Mouse (Mus musculus) stomach, embryonic 16.5 days (tissue): Measurements from ENCODE around the gene Eef1e1. TPM values are rescaled to one million over a fixed set of nuclear protein-coding genes. Genes with fewer than 3 reads are reported as not detected.
"Not testable (repeated sequence)": the region's sequence is repeated elsewhere in the genome, so short reads cannot be mapped to it uniquely, and the experiment has no call there.

Experiments
- ATAC-seq: fragments of 200-750 bp; cut with Nextera tagmentation; 2 replicates; pipeline ENCODE4 v1.8.0; 2017; ENCODE audit warnings: moderate number of reproducible peaks, moderate TSS enrichment; ENCODE audit not compliant: insufficient read depth, low FRiP score
- H3K27ac ChIP-seq: fragments of 300-500 bp; sonication (generic); 2 replicates; pipeline ENCODE4 v1.5.1; 2014; ENCODE audit warnings: low read length
- H3K27me3 ChIP-seq: fragments of 300-500 bp; sonication (generic); 2 replicates; pipeline ENCODE4 v1.6.1; 2014; ENCODE audit warnings: low read length, control low read depth, mixed read lengths; ENCODE audit not compliant: control insufficient read depth, insufficient read depth
- H3K36me3 ChIP-seq: fragments of 300-500 bp; sonication (generic); 2 replicates; pipeline ENCODE4 v1.6.1; 2014; ENCODE audit warnings: low read length; ENCODE audit not compliant: control insufficient read depth, insufficient read depth
- H3K4me1 ChIP-seq: fragments of 300-500 bp; sonication (generic); 2 replicates; pipeline ENCODE4 v1.6.1; 2014; ENCODE audit warnings: low read length, control low read depth, mixed read lengths; ENCODE audit not compliant: control insufficient read depth, insufficient read depth
- H3K4me2 ChIP-seq: fragments of 300-500 bp; sonication (generic); 2 replicates; pipeline ENCODE4 v1.6.1; 2014; ENCODE audit warnings: low read depth, low read length, mixed read lengths
- H3K4me3 ChIP-seq: fragments of 300-500 bp; sonication (generic); replicated peaks from 2 replicates; pipeline ENCODE4 v1.5.1; 2014; ENCODE audit warnings: mild to moderate bottlenecking, low read length
- H3K9ac ChIP-seq: fragments of 300-500 bp; sonication (generic); 2 replicates; pipeline ENCODE4 v1.6.1; 2014; ENCODE audit warnings: low read length
- H3K9me3 ChIP-seq: fragments of 300-500 bp; sonication (generic); replicated peaks from 2 replicates; pipeline ENCODE4 v1.6.1; 2016; ENCODE audit warnings: low read length, control low read depth; ENCODE audit not compliant: control insufficient read depth
- WGBS: fragments of 180-500 bp; shearing (Covaris S2); extraction: QIAGEN DNeasy Blood & Tissue Kit; methylation state at CpG from one replicate; pipeline ENCODE4 v1.1.7; 2014; 5-methylcytosine and 5-hydroxymethylcytosine counted together
- polyA plus RNA-seq: library from polyadenylated mRNA; unstranded; fragments of >200 nt; fragmentation: Nextera tagmentation; extraction: Ambion mirVana; gene quantifications from 2 replicates; pipeline ENCODE4 v1.2.1, GENCODE M21; 2015

Gene Eef1e1
- polyA plus RNA-seq, 1 experiment from 2014 or later: 37.6 TPM

- Histone ChIP-seq H3K9ac (peak overlapping the region; percentile 1; the same call in 1 of the 2 replicates), H3K4me3 (no peak overlapping the region; the same call in 1 of the 2 replicates), H3K4me2 (peak overlapping the region; percentile 84; the same call in 1 of the 2 replicates), H3K27ac (no peak overlapping the region), H3K4me1 (peaks cover 4% of the 10 kb centered on the region; the same call in 1 of the 2 replicates), H3K27me3 (no peaks in the 10 kb centered on the region), H3K36me3 (no peaks in the 10 kb centered on the region), H3K9me3 (no peaks in the 10 kb centered on the region)
- ATAC-seq: no peak
- 86% methylated on average over 6 of the region's 6 CpGs for WGBS
Observed at GRCm38 (mm10) chr13:38633287-38634000, 25.4 kb downstream of the Eef1e1 start.

GRCm38 (mm10) chr13:38632556-38632955 lies 26.3 kb downstream of the Eef1e1 start:
- H3K27ac ChIP-seq: no peak overlapping the region
- H3K9ac ChIP-seq: no peak overlapping the region
- no peak overlapping the region for H3K4me3 ChIP-seq
- H3K4me1 ChIP-seq: peaks cover 4% of the 10 kb centered on the region; the same call in 1 of the 2 replicates
- no peak for ATAC-seq
- no peak overlapping the region for H3K4me2 ChIP-seq
- WGBS: 83% methylated on average over 6 of the region's 6 CpGs
- no peaks in the 10 kb centered on the region for H3K36me3 ChIP-seq
- H3K9me3 ChIP-seq: no peaks in the 10 kb centered on the region
- no peaks in the 10 kb centered on the region for H3K27me3 ChIP-seq

GRCm38 (mm10) chr13:38626229-38626525 lies 32.7 kb downstream of the Eef1e1 start:
- no peaks in the 10 kb centered on the region for H3K27me3 ChIP-seq
- no peak overlapping the region for H3K27ac ChIP-seq
- H3K9me3 ChIP-seq: no peaks in the 10 kb centered on the region
- ATAC-seq: no peak
- no peak overlapping the region for H3K4me2 ChIP-seq
- WGBS: 44% methylated on average over 6 of the region's 6 CpGs
- H3K9ac ChIP-seq: peak overlapping the region; percentile 19; the same call in 1 of the 2 replicates
- H3K4me1 ChIP-seq: no peaks in the 10 kb centered on the region
- no peak overlapping the region for H3K4me3 ChIP-seq
- no peaks in the 10 kb centered on the region for H3K36me3 ChIP-seq

- no peak for ATAC-seq
Observed at GRCm38 (mm10) chr13:38625492-38626228, 33.2 kb downstream of the Eef1e1 start.

GRCm38 (mm10) chr13:38624292-38624902 lies 34.5 kb downstream of the Eef1e1 start:
- Histone ChIP-seq H3K27ac (no peak overlapping the region), H3K36me3 (no peaks in the 10 kb centered on the region), H3K9me3 (no peaks in the 10 kb centered on the region), H3K4me1 (no peaks in the 10 kb centered on the region), H3K4me3 (no peak overlapping the region), H3K4me2 (no peak overlapping the region), H3K9ac (no peak overlapping the region), H3K27me3 (no peaks in the 10 kb centered on the region)
- 87% methylated on average over 8 of the region's 8 CpGs for WGBS
- no peak for ATAC-seq

More at GRCm38 (mm10) chr13:38625492-38626228, 33.2 kb downstream of the Eef1e1 start:
- Histone ChIP-seq H3K27me3 (no peaks in the 10 kb centered on the region), H3K36me3 (no peaks in the 10 kb centered on the region), H3K9ac (peak overlapping the region; percentile 19; the same call in 1 of the 2 replicates), H3K27ac (no peak overlapping the region), H3K4me3 (no peak overlapping the region), H3K4me2 (no peak overlapping the region), H3K4me1 (no peaks in the 10 kb centered on the region), H3K9me3 (no peaks in the 10 kb centered on the region)
- WGBS: 24% methylated on average over 5 of the region's 5 CpGs

- Histone ChIP-seq H3K9ac (no peak overlapping the region), H3K4me2 (no peak overlapping the region), H3K27me3 (no peaks in the 10 kb centered on the region), H3K27ac (no peak overlapping the region), H3K4me3 (no peak overlapping the region), H3K9me3 (no peaks in the 10 kb centered on the region), H3K36me3 (no peaks in the 10 kb centered on the region), H3K4me1 (no peaks in the 10 kb centered on the region)
- 85% methylated on average over 5 of the region's 5 CpGs for WGBS
- no peak for ATAC-seq
Observed at GRCm38 (mm10) chr13:38623296-38623695, 35.6 kb downstream of the Eef1e1 start.

GRCm38 (mm10) chr13:38618001-38618630 lies 40.7 kb downstream of the Eef1e1 start:
- not testable (repeated sequence) for H3K4me1 ChIP-seq, H3K27ac ChIP-seq, ATAC-seq, H3K9ac ChIP-seq, H3K4me3 ChIP-seq, H3K27me3 ChIP-seq, H3K36me3 ChIP-seq, H3K4me2 ChIP-seq, H3K9me3 ChIP-seq
- 53% methylated on average over 4 of the region's 4 CpGs for WGBS

- Histone ChIP-seq H3K27me3 (no peaks in the 10 kb centered on the region), H3K4me1 (0 out of 2 replicates have a peak, but pooled peaks cover 4% of the 10 kb centered on the region), H3K36me3 (no peaks in the 10 kb centered on the region), H3K9me3 (no peaks in the 10 kb centered on the region; the same call in 1 of the 2 replicates), H3K4me3 (no peak overlapping the region), H3K4me2 (no peak overlapping the region), H3K9ac (no peak overlapping the region), H3K27ac (no peak overlapping the region)
- no peak for ATAC-seq
- WGBS: 62% methylated on average over 4 of the region's 4 CpGs
Observed at GRCm38 (mm10) chr13:38616887-38617286, 42.0 kb downstream of the Eef1e1 start.
